Mouse (Mus musculus) C2C12 (cell line): ENCODE measurements around the gene Tex33.

Experiments
- CTCF ChIP-seq: IDR thresholded peaks from one replicate; pipeline ENCODE4 v1.5.1; 2011; ENCODE audit not compliant: control insufficient read depth, insufficient read depth, insufficient read length
- FOSL1 ChIP-seq: IDR thresholded peaks from one replicate; pipeline ENCODE4 v1.8.0; 2011; ENCODE audit warnings: mild to moderate bottlenecking, low read length; ENCODE audit not compliant: poor library complexity, insufficient read depth, severe bottlenecking
- MYOG ChIP-seq: IDR thresholded peaks from one replicate; pipeline ENCODE4 v1.6.1; 2011; ENCODE audit not compliant: control insufficient read depth, insufficient read length; ENCODE audit errors: extremely low read depth
- USF1 ChIP-seq: IDR thresholded peaks from one replicate; pipeline ENCODE4 v1.6.1; 2011; ENCODE audit warnings: low read depth, mild to moderate bottlenecking, control low read depth, moderate library complexity

GRCm38 (mm10) chr15:78385564-78385963, 10.1 kb downstream of the Tex33 start:
- TF ChIP-seq CTCF (no peak), USF1 (no peak), MYOG (no peak), FOSL1 (no peak)
